Mouse (Mus musculus) activated CD4-positive, CD25-positive, alpha-beta regulatory T cell, adult 4 months (primary cell): ENCODE measurements around the gene Olfr1155. TPM values are rescaled to one million over a fixed set of nuclear protein-coding genes. Genes with fewer than 3 reads are reported as not detected.

Experiments used
- ATAC-seq: one replicate; pipeline ENCODE4 v1.8.0; 2017
- polyA plus RNA-seq, 2 experiments: library from polyadenylated mRNA; unstranded; fragments of 100-300 nt; shearing (Covaris generic); gene quantifications; one replicate each; pipeline ENCODE4 v1.2.1; 2017

Gene Olfr1155
- polyA plus RNA-seq, result not detected

DNA sequence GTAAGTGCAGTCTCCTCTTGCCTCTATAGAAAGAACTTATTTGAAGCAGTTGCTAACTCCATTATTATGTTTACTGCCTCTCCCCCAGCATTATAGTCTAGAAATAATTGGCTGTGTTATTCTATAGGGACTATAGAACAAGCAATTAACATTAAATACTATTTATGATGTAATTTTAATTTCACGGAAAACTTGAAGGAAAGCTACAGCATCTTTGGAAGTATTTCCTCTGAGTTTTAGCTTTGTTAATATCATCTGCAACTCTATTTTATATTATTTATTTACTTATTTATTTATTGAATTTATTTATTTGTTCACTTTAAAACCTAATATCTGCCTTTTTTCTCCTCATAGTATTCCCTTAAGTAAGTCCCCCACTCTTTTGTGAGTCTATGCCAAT, at the start of gene Olfr1155:
Gene Olfr1155, minus strand, starts transcription at position 101 of the 400 bp plus-strand sequence.
- no peak for ATAC-seq

GRCm38 (mm10) chr2:87989813-87990212, 44.9 kb upstream of the Olfr1155 start, which contains the start of gene Olfr1158:
Olfr1158 (plus strand) TSS chr2:87990113.
- ATAC-seq, result no peak

DNA sequence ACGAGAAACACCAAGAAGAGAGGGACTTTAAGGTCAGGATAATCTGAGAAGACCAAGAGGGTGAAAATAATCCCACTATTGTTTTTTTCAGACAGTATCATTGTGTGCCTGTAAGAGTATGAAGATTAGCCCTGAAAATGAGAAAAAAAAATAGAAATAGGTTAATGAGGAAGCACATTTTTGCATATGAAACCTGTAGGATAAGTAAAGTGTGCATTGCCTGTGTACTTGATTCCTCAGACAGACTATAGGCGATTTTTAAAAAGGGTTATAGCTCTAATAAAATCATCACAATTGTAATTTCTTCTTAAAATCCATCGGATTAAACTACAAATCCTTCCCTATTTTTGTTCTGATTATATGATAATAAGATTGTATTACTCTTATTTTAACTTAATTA, 29.6 kb upstream of the Olfr1155 start, which contains the start of gene Olfr74:
Gene Olfr74, minus strand, starts transcription at position 101 of the 400 bp plus-strand sequence.
- no peak for ATAC-seq

GRCm38 (mm10) chr2:87968199-87968598, 23.3 kb upstream of the Olfr1155 start, which contains the start of gene Olfr1157:
Olfr1157 (minus strand) TSS chr2:87968299.
- ATAC-seq, result no peak

GRCm38 (mm10) chr2:87953000-87953399, 8.1 kb upstream of the Olfr1155 start, which contains the start of gene Olfr1156:
Olfr1156 (minus strand) TSS chr2:87953100.
- no peak for ATAC-seq

DNA sequence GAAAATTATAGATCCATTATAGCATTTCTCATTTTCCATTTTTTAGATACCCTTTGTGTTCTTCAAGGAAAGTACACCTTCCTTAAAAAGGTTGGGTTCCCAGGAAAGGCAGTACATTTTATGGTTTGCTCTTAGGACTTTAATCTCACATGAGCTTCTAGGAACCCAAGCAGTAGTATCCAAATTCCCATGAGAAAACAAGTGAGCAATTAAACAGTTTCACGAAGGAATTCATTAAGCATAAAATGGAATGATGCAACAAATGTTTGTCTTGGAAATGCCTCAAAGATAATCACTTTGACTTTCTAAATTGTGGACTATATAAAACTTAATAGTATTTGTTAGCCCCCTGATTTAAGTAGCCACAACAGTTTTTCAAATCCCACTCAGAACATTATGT, 39.9 kb downstream of the Olfr1155 start, which contains the start of gene Olfr1154:
Gene Olfr1154, minus strand, starts transcription at position 101 of the 400 bp plus-strand sequence.
- no peak for ATAC-seq

- no peak for ATAC-seq
Measured at GRCm38 (mm10) chr2:87894662-87895061, 50.3 kb downstream of the Olfr1155 start, which contains the start of gene Olfr1153. Olfr1153 (plus strand) TSS chr2:87894962.

Other genes starting within 250 kb of the Olfr1155 start
- not detected for gene Olfr1137, start 232.0 kb downstream of the Olfr1155 start, polyA plus RNA-seq
- not detected for gene Olfr1138, start 205.2 kb downstream of the Olfr1155 start, polyA plus RNA-seq
- gene Olfr1140, start 201.4 kb downstream of the Olfr1155 start, polyA plus RNA-seq, result not detected
- gene Olfr1141, start 191.1 kb downstream of the Olfr1155 start, polyA plus RNA-seq, result not detected
- gene Olfr152, start 165.7 kb downstream of the Olfr1155 start, polyA plus RNA-seq, result not detected
- gene Olfr1143, start 144.5 kb downstream of the Olfr1155 start, polyA plus RNA-seq, result not detected
- not detected for gene Olfr1145, start 135.3 kb downstream of the Olfr1155 start, polyA plus RNA-seq
- not detected for gene Olfr1148, start 114.6 kb downstream of the Olfr1155 start, polyA plus RNA-seq
- not detected for gene Olfr1150-ps1, start 101.1 kb downstream of the Olfr1155 start, polyA plus RNA-seq
- gene Olfr1151, start 89.3 kb downstream of the Olfr1155 start, polyA plus RNA-seq, result not detected
- gene Olfr1152, start 78.6 kb downstream of the Olfr1155 start, polyA plus RNA-seq, result under 1 TPM in 1 of 2 experiments, not detected in 1; 0.08 TPM
- not detected for gene Olfr1153, start 50.2 kb downstream of the Olfr1155 start, polyA plus RNA-seq
- not detected for gene Olfr1154, start 40.0 kb downstream of the Olfr1155 start, polyA plus RNA-seq
- under 1 TPM in 1 of 2 experiments, not detected in 1; 0.20 TPM for gene Olfr1156, start 8.0 kb upstream of the Olfr1155 start, polyA plus RNA-seq
- under 1 TPM in 1 of 2 experiments, not detected in 1; 0.15 TPM for gene Olfr1157, start 23.2 kb upstream of the Olfr1155 start, polyA plus RNA-seq
- not detected for gene Olfr74, start 29.5 kb upstream of the Olfr1155 start, polyA plus RNA-seq
- gene Olfr1158, start 45.0 kb upstream of the Olfr1155 start, polyA plus RNA-seq, result not detected
- not detected for gene Olfr1160, start 63.1 kb upstream of the Olfr1155 start, polyA plus RNA-seq
- gene Olfr1161, start 77.6 kb upstream of the Olfr1155 start, polyA plus RNA-seq, result not detected
- not detected for gene Olfr73, start 92.6 kb upstream of the Olfr1155 start, polyA plus RNA-seq
- gene Olfr1162, start 106.0 kb upstream of the Olfr1155 start, polyA plus RNA-seq, result not detected
- not detected for gene Olfr1163, start 126.7 kb upstream of the Olfr1155 start, polyA plus RNA-seq
- gene Olfr1164, start 148.8 kb upstream of the Olfr1155 start, polyA plus RNA-seq, result not detected
- gene Olfr1166, start 183.1 kb upstream of the Olfr1155 start, polyA plus RNA-seq, result under 1 TPM in 1 of 2 experiments, not detected in 1; 0.17 TPM
- gene Olfr1167, start 210.1 kb upstream of the Olfr1155 start, polyA plus RNA-seq, result under 1 TPM in 1 of 2 experiments, not detected in 1; 0.11 TPM
- not detected for gene Olfr1168, start 236.7 kb upstream of the Olfr1155 start, polyA plus RNA-seq